Mouse (Mus musculus): Measurements from ENCODE around the gene Crygc. TPM values are rescaled to one million over a fixed set of nuclear protein-coding genes. Genes with fewer than 3 reads are reported as not detected.

Gene Crygc
- polyA plus RNA-seq, 1 experiment from 2014 or later, result not detected

Other genes starting within 250 kb of the Crygc start
- gene Plekhm3, start 116.9 kb downstream of the Crygc start, polyA plus RNA-seq (2016; fragmentation: Nextera tagmentation; extraction: Ambion mirVana), result 11.1 and 13.8 TPM in 2 replicates
- 0.18 TPM in 1 of 2 replicates, not detected in the other for gene Akr1cl, start 40.9 kb downstream of the Crygc start, polyA plus RNA-seq (2016; fragmentation: Nextera tagmentation; extraction: Ambion mirVana)
- gene Cryge, start 22.5 kb downstream of the Crygc start, polyA plus RNA-seq (2016; fragmentation: Nextera tagmentation; extraction: Ambion mirVana), result not detected in 2 replicates
- gene Crygd, start 10.2 kb downstream of the Crygc start, polyA plus RNA-seq (2016; fragmentation: Nextera tagmentation; extraction: Ambion mirVana), result not detected in 2 replicates
- gene Crygb, start 8.6 kb upstream of the Crygc start, polyA plus RNA-seq (2016; fragmentation: Nextera tagmentation; extraction: Ambion mirVana), result not detected in 2 replicates
- gene Cryga, start 29.7 kb upstream of the Crygc start, polyA plus RNA-seq (2016; fragmentation: Nextera tagmentation; extraction: Ambion mirVana), result not detected in 2 replicates
- 0.46 TPM in 1 of 2 replicates, not detected in the other for gene Gm28845, start 45.9 kb upstream of the Crygc start, polyA plus RNA-seq (2016; fragmentation: Nextera tagmentation; extraction: Ambion mirVana)
- 0.14 and 0.24 TPM in 2 replicates for gene D630023F18Rik, start 49.5 kb upstream of the Crygc start, polyA plus RNA-seq (2016; fragmentation: Nextera tagmentation; extraction: Ambion mirVana)
- 139 and 140 TPM in 2 replicates for gene Idh1, start 112.8 kb upstream of the Crygc start, polyA plus RNA-seq (2016; fragmentation: Nextera tagmentation; extraction: Ambion mirVana)
- 15.1 and 15.4 TPM in 2 replicates for gene Pikfyve, start 113.0 kb upstream of the Crygc start, polyA plus RNA-seq (2016; fragmentation: Nextera tagmentation; extraction: Ambion mirVana)
- gene Pth2r, start 208.4 kb upstream of the Crygc start, polyA plus RNA-seq (2016; fragmentation: Nextera tagmentation; extraction: Ambion mirVana), result 0.09 TPM in 1 of 2 replicates, not detected in the other

Data from limb, embryonic 12.5 days (tissue).